Mouse (Mus musculus) bone marrow, adult 2 months (tissue): ENCODE measurements at regions not wholly inside any gene's neighbourhood (a gene's known extent, or its start where the extent isn't known, plus 50 kb on each side); places are given as distances from the start of the nearest gene placed in this dataset.

ENCODE experiments used
- H3K27ac ChIP-seq: fragments of 200-500 bp; 2 replicates; pipeline ENCODE4 v1.5.1; 2012; ENCODE audit warnings: low read depth, mild to moderate bottlenecking, control low read depth, inconsistent platforms, low read length; ENCODE audit not compliant: control insufficient read depth, poor library complexity, insufficient read depth
- H3K4me1 ChIP-seq: fragments of 200-500 bp; 2 replicates; pipeline ENCODE4 v1.6.1; 2011; ENCODE audit warnings: low read length; ENCODE audit not compliant: control insufficient read depth, insufficient read depth
- H3K4me3 ChIP-seq: fragments of 200-500 bp; replicated peaks from 2 replicates; pipeline ENCODE3; 2011; ENCODE audit warnings: mild to moderate bottlenecking, low read depth, low read length, control low read depth; ENCODE audit not compliant: control insufficient read depth
- CTCF ChIP-seq: fragments of 200-500 bp; IDR thresholded peaks from 2 replicates; pipeline ENCODE4 v1.5.1; 2011; ENCODE audit warnings: low read length, control low read depth; ENCODE audit not compliant: control insufficient read depth, insufficient read depth
- POLR2A ChIP-seq: fragments of 200-500 bp; IDR thresholded peaks from 2 replicates; pipeline ENCODE4 v1.6.1; 2011; ENCODE audit warnings: low read depth, mild to moderate bottlenecking, control low read depth, low read length, borderline replicate concordance; ENCODE audit not compliant: control insufficient read depth
- WGBS: fragments of 180-500 bp; shearing (Covaris S2); methylation state at CpG from one replicate; pipeline ENCODE4 v1.1.7; 2018; 5-methylcytosine and 5-hydroxymethylcytosine counted together

DNA sequence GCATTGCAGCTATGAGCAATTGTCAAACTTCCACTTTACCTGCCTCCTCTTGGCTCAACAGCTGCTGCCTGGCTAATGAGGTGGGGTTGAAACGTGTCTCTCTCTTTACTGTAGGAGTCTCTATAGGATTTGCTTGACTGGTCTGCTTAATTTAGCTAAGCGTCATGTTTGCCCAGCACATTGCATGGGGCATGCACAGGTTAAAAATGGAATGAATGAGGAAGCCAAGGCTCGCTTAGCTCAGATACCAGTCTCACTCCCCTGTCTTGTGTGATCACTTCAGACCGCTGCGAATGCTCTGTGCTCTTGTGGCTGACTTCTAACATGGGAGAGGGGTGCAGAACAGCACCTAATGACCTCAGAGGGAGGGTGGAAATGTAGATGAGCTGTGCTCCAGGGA is 332.5 kb downstream of the Rnd3 start:
- no peak for TF ChIP-seq CTCF
- TF ChIP-seq POLR2A: no peak
- Histone ChIP-seq H3K4me3 (no peak overlapping the region), H3K4me1 (peaks cover 1% of the 10 kb centered on the region; the same call in 1 of the 2 replicates), H3K27ac (no peak overlapping the region)
- WGBS: 70% methylated on average over 5 of the region's 5 CpGs

DNA sequence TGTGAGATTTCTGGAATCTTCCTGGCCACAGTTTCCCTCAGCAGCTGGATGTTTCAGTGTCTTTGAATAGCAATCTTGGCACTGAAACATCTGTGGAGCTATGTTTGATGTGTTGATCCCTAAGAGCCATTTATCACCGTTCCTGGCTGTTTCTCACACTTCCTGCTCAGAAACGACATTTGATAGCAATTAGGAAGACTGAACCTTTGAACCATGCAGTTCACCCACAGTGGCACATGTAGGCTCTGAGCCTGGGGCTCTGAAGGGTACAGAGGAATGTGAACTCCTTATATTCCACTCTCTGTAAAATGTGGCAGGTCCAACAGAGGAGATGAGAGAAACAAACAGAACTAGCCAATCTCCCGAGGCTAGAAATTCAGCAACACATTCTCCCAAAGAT is 333.4 kb downstream of the Rnd3 start:
- Histone ChIP-seq H3K27ac (no peak overlapping the region), H3K4me1 (peaks cover 1% of the 10 kb centered on the region; the same call in 1 of the 2 replicates), H3K4me3 (no peak overlapping the region)
- 52% methylated on average over 3 of the region's 3 CpGs for WGBS
- TF ChIP-seq CTCF (no peak), POLR2A (no peak)

DNA sequence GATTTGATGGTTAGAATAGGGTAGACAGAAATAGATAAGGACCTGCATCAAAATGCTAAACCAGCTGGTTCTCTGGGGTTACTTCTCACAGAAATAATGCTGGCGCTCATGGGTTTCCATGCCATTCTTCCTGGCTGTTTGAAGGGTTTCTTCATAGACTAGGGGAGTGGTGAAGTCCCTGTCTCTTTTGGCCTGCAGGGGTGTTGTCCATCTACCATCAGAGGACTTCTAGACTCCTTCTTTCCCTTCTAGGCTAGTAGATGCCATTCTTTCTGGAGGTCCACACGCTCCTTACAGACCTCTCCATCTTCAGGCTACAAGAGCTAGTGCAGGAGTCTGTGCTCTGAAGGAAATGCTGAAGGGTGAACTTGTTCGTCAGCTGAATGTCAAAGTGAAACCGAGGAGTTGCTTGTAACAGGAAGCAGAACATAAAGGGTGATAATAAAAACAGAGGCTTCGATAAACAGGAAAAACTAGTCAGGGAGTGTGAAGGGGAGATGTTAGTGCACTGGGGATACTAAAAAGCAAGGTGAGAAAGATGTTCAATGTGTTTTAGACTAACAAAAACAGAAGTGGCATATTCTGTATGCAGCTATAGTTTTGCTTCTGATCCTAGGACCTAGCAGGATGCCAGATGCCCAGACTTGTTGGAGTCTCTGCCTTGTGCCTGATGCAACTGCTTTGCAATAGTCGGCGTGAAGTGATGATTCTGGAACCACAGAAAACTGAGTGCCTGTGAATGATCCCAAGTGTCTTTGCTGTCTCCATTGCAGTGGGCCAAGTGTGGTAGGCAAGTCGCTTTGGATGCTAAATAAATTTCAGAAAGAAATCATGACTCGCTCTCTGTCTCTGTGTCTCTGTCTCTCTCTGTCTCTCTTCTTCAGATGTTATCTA is 335.1 kb downstream of the Rnd3 start:
- no peak overlapping the region; the same call in 1 of the 2 replicates for H3K27ac ChIP-seq
- TF ChIP-seq CTCF (no peak), POLR2A (no peak)
- peaks cover 1% of the 10 kb centered on the region; the same call in 1 of the 2 replicates for H3K4me1 ChIP-seq
- H3K4me3 ChIP-seq: no peak overlapping the region
- WGBS: 49% methylated on average over 9 of the region's 9 CpGs

DNA sequence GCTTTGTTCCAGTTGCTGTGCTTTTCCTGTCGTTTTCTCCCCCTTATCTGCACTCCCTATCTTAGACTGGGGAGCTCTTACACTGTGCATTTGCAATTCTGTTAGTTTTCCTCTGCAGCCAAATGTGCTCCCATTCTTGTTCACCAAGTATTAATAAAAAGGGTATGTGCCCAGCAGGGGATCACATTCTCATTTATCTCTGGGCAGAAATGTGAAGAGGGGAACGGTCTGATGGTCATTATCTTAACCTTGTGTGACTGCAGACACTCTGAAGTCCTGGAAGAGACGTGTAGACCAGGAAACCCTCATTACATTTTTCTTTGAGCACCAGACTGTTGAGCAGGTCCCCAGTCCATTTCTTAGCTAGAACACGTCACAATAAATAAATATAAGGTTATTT is 336.6 kb downstream of the Rnd3 start:
- TF ChIP-seq CTCF (no peak), POLR2A (no peak)
- H3K27ac ChIP-seq: no peak overlapping the region
- WGBS: 63% methylated on average over 4 of the region's 4 CpGs
- H3K4me3 ChIP-seq: no peak overlapping the region
- peaks cover 1% of the 10 kb centered on the region; the same call in 1 of the 2 replicates for H3K4me1 ChIP-seq

DNA sequence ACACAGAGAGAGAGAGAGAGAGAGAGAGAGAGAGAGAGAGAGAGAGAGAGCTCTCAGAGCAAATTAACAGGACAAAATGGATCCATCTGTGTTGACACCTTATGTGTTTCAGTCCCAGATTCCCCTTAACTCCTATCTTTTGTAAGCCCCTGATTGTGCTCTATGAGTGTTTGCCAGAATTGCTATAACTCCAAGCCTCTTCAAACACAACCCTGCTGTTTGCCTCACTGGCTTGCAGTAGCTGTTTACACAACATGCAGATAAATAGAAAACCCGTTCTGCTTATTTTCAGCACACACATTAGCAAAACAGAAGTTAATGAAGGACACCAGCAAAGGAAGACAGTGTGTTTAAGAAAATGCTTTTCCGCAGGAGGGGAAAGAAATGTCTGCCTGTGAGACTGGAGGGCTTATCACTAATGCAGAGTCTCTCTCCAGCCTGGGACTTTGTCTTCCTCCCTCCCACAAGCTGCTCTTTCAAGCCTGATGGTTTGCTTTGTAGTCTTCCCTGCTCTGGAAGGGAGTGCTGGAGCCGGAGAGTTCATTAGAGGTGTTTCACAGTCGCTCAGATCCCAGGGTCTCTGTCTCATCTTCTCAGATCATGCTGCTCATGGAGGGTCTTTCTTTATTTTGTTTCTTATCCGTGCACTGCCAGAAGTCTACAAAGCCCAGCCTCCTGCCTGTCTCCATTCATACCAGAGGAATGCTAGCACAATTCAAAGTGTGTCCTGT is 338.4 kb downstream of the Rnd3 start:
- Histone ChIP-seq H3K27ac (no peak overlapping the region), H3K4me3 (no peak overlapping the region), H3K4me1 (peaks cover 1% of the 10 kb centered on the region; the same call in 1 of the 2 replicates)
- TF ChIP-seq CTCF (no peak), POLR2A (no peak)
- 79% methylated on average over 5 of the region's 5 CpGs for WGBS

DNA sequence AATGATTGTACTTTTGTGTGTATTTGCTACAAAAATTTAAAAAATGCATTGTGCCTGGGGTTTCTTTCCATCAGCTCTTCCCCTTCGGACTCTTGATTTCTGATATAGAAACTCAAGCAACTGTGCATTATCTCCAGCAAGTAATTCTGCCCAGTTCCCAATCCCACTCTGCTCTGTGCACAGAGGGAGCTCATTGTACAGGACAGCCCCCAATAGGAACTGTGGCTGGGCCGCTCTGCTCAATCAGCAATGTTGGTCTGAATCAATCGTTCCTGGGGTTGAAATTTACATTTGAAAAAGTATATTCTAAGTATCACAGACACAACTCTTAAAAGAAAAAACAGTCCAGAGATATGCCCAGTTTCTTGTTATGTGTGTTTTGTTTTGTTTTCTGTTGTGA is 339.1 kb downstream of the Rnd3 start:
- no peak overlapping the region for H3K4me3 ChIP-seq
- TF ChIP-seq CTCF (no peak), POLR2A (no peak)
- 80% methylated on average over 3 of the region's 3 CpGs for WGBS

DNA sequence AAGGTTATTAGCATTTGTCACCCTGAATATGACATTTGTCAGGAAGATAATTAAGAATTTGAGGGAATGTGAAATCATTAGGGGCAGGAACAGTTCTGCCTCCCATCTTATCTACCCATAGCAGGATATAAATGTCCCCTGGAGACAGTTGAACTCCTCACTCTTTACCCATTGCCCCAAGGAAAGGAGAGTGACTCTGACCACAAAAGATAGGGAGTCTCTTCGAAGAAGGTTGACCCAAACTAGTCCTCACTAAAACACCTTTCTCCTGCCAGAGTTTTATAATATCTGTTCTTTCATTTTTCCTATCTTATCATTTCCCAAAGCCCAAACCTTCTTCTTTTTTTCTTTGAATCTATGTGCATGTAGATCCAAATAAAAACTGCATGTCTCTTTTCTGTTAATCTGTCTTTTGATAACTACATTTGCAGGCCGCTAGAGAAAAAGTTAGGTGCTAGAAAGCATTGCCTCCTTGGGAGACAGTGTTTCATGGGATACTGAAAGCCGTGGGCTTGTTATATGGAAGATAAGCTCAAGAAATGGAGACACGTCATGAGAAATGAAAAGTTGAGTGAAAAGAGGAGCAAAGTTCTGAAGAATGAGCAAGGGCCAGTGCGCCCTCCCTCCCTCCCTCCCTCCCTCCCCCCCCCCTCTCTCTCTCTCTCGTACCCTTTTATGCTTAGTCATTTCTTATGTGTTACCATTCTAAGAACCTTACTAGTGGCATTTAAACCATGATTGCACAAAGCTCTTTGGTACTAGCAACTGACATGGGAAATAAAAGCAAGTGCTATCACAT is 341.6 kb downstream of the Rnd3 start:
- WGBS: 63% methylated on average over 6 of the region's 6 CpGs
- no peak overlapping the region for H3K27ac ChIP-seq
- no peaks in the 10 kb centered on the region for H3K4me1 ChIP-seq
- TF ChIP-seq POLR2A (no peak), CTCF (no peak)
- H3K4me3 ChIP-seq: no peak overlapping the region

More for the DNA sequence above, 339.1 kb downstream of the Rnd3 start:
- H3K4me1 ChIP-seq: peaks cover 1% of the 10 kb centered on the region; the same call in 1 of the 2 replicates
- no peak overlapping the region for H3K27ac ChIP-seq
